Mouse (Mus musculus) CH12.LX (cell line): ENCODE measurements around the gene Tcte1. TPM values are rescaled to one million over a fixed set of nuclear protein-coding genes. Genes with fewer than 3 reads are reported as not detected.

Source experiments
- DNase-seq: peaks from one replicate; pipeline ENCODE4 v3.0.0-alpha.2; 2013; ENCODE audit errors: extremely low read depth
- H3K27ac ChIP-seq: 2 replicates; pipeline ENCODE4 v1.5.1; 2012; ENCODE audit warnings: low read depth, mild to moderate bottlenecking, control low read depth, moderate library complexity; ENCODE audit not compliant: insufficient read depth
- H3K27me3 ChIP-seq: replicated peaks from 2 replicates; pipeline ENCODE3; 2012; ENCODE audit warnings: inconsistent platforms
- H3K36me3 ChIP-seq, 2 experiments: replicated peaks in 1 of 2; 2 replicates each; pipeline versions ENCODE3 to v1.6.1; 2012; ENCODE audit warnings: inconsistent platforms in 1 of 2, low read length in 1 of 2, mild to moderate bottlenecking in 1 of 2, mixed read lengths in 1 of 2, moderate library complexity in 1 of 2; ENCODE audit not compliant: control insufficient read depth in 1 of 2, insufficient read depth in 1 of 2
- H3K4me1 ChIP-seq, 2 experiments: 2 replicates each; pipeline ENCODE4 v1.6.1; 2012; ENCODE audit warnings: inconsistent platforms in 1 of 2, moderate library complexity in 1 of 2; ENCODE audit not compliant: insufficient read depth in 2 of 2, control insufficient read depth in 1 of 2
- H3K4me2 ChIP-seq: 2 replicates; pipeline ENCODE4 v1.6.1; 2012; ENCODE audit warnings: low read depth, mild to moderate bottlenecking, control low read depth; ENCODE audit not compliant: poor library complexity, insufficient read depth, severe bottlenecking
- H3K4me3 ChIP-seq, 3 experiments: fragments of 150-350 bp in 1 of 3; sonication (generic) in 1 of 3; replicated peaks in 1 of 3; 2 replicates each; pipeline versions ENCODE3 to v1.5.1; 2011 to 2012; ENCODE audit warnings: low read depth in 2 of 3, low read length in 2 of 3, mild to moderate bottlenecking in 2 of 3, moderate library complexity in 2 of 3, control low read depth in 1 of 3, improper control_type of control experiment in 1 of 3, inconsistent platforms in 1 of 3, mixed read lengths in 1 of 3; ENCODE audit not compliant: poor library complexity in 1 of 3
- H3K79me2 ChIP-seq: replicated peaks from 2 replicates; pipeline ENCODE4 v1.6.1; 2012; ENCODE audit warnings: mild to moderate bottlenecking, moderate library complexity; ENCODE audit not compliant: control insufficient read depth, poor library complexity, insufficient read depth, severe bottlenecking; ENCODE audit errors: extremely low read depth
- H3K9ac ChIP-seq: 2 replicates; pipeline ENCODE4 v1.6.1; 2012; ENCODE audit warnings: low read depth, mild to moderate bottlenecking, control low read depth, moderate library complexity; ENCODE audit not compliant: insufficient read depth
- H3K9me3 ChIP-seq: replicated peaks from 2 replicates; pipeline ENCODE3; 2012; ENCODE audit warnings: low read length, inconsistent platforms, mixed read lengths
- BHLHE40 ChIP-seq: IDR thresholded peaks from 2 replicates; pipeline ENCODE4 v1.6.1; 2011; ENCODE audit warnings: mild to moderate bottlenecking, low read depth, low read length, improper control_type of control experiment
- CHD2 ChIP-seq: IDR thresholded peaks from 2 replicates; pipeline ENCODE4 v1.6.1; 2011; ENCODE audit warnings: low read length, improper control_type of control experiment
- CTCF ChIP-seq, 2 experiments: IDR thresholded peaks in 1 of 2; conservative IDR thresholded peaks in 1 of 2; 2 replicates each; pipeline ENCODE4 v1.5.1; 2011 to 2012; ENCODE audit warnings: low read depth in 2 of 2, low read length in 2 of 2, improper control_type of control experiment in 1 of 2, inconsistent platforms in 1 of 2, mild to moderate bottlenecking in 1 of 2, moderate library complexity in 1 of 2
- E2F4 ChIP-seq: IDR thresholded peaks from 2 replicates; pipeline ENCODE4 v1.6.1; 2011; ENCODE audit warnings: low read depth, low read length, improper control_type of control experiment; ENCODE audit not compliant: insufficient replicate concordance
- ELF1 ChIP-seq: IDR thresholded peaks from 2 replicates; pipeline ENCODE4 v1.6.1; 2014; ENCODE audit warnings: low read depth, mild to moderate bottlenecking, inconsistent platforms, low read length, improper control_type of control experiment
- EP300 ChIP-seq: IDR thresholded peaks from 2 replicates; pipeline ENCODE4 v1.6.1; 2011; ENCODE audit warnings: low read length, improper control_type of control experiment
- ETS1 ChIP-seq: conservative IDR thresholded peaks from 2 replicates; pipeline ENCODE4 v1.6.1; 2012; ENCODE audit warnings: low read depth, mild to moderate bottlenecking, inconsistent platforms, low read length, improper control_type of control experiment, moderate library complexity
- HCFC1 ChIP-seq: IDR thresholded peaks from 2 replicates; pipeline ENCODE4 v1.6.1; 2012; ENCODE audit warnings: low read depth, mild to moderate bottlenecking, inconsistent platforms, low read length, improper control_type of control experiment
- IRF4 ChIP-seq: IDR thresholded peaks from 2 replicates; pipeline ENCODE4 v1.6.1; 2014; ENCODE audit warnings: low read depth, mild to moderate bottlenecking, inconsistent platforms, low read length, improper control_type of control experiment
- JUN ChIP-seq: IDR thresholded peaks from 2 replicates; pipeline ENCODE4 v1.6.1; 2011; ENCODE audit warnings: low read depth, mild to moderate bottlenecking, low read length, improper control_type of control experiment, moderate library complexity; ENCODE audit not compliant: insufficient read depth
- JUND ChIP-seq: conservative IDR thresholded peaks from 2 replicates; pipeline ENCODE4 v1.6.1; 2011; ENCODE audit warnings: low read depth, low read length, improper control_type of control experiment
- KAT2A ChIP-seq: IDR thresholded peaks from 2 replicates; pipeline ENCODE4 v1.6.1; 2012; ENCODE audit warnings: low read length, improper control_type of control experiment, inconsistent platforms; ENCODE audit not compliant: insufficient replicate concordance
- MAFK ChIP-seq: IDR thresholded peaks from 2 replicates; pipeline ENCODE4 v1.6.1; 2011; ENCODE audit warnings: low read length, improper control_type of control experiment; ENCODE audit not compliant: insufficient replicate concordance
- MEF2A ChIP-seq: IDR thresholded peaks from 2 replicates; pipeline ENCODE4 v1.6.1; 2014; ENCODE audit warnings: low read depth, mild to moderate bottlenecking, inconsistent platforms, low read length, improper control_type of control experiment, borderline replicate concordance
- MXI1 ChIP-seq: IDR thresholded peaks from 2 replicates; pipeline ENCODE4 v1.6.1; 2011; ENCODE audit warnings: mild to moderate bottlenecking, low read depth, low read length, improper control_type of control experiment
- NELFE ChIP-seq: IDR thresholded peaks from 2 replicates; pipeline ENCODE4 v1.6.1; 2011; ENCODE audit warnings: low read depth, low read length, improper control_type of control experiment
- NRF1 ChIP-seq: IDR thresholded peaks from 2 replicates; pipeline ENCODE4 v1.6.1; 2014; ENCODE audit warnings: low read depth, mild to moderate bottlenecking, inconsistent platforms, low read length, improper control_type of control experiment, moderate library complexity
- POLR2A ChIP-seq: IDR thresholded peaks from 2 replicates; pipeline ENCODE4 v1.6.1; 2011; ENCODE audit warnings: low read depth, mild to moderate bottlenecking, improper control_type of control experiment, low read length
- POLR2AphosphoS2 ChIP-seq: IDR thresholded peaks from 2 replicates; pipeline ENCODE4 v1.6.1; 2011; ENCODE audit warnings: low read depth, low read length, improper control_type of control experiment
- RAD21 ChIP-seq: IDR thresholded peaks from 2 replicates; pipeline ENCODE4 v1.6.1; 2011; ENCODE audit warnings: low read depth, mild to moderate bottlenecking, low read length, improper control_type of control experiment, moderate library complexity
- RCOR1 ChIP-seq: conservative IDR thresholded peaks from 2 replicates; pipeline ENCODE4 v1.6.1; 2012; ENCODE audit warnings: low read depth, mild to moderate bottlenecking, inconsistent platforms, low read length, improper control_type of control experiment
- SMC3 ChIP-seq: IDR thresholded peaks from 2 replicates; pipeline ENCODE4 v1.6.1; 2011; ENCODE audit warnings: low read depth, low read length, improper control_type of control experiment
- TBP ChIP-seq: conservative IDR thresholded peaks from 2 replicates; pipeline ENCODE4 v1.6.1; 2011; ENCODE audit warnings: low read depth, low read length, improper control_type of control experiment
- TCF12 ChIP-seq: IDR thresholded peaks from 2 replicates; pipeline ENCODE4 v1.6.1; 2014; ENCODE audit warnings: low read depth, mild to moderate bottlenecking, inconsistent platforms, low read length, improper control_type of control experiment
- UBTF ChIP-seq: IDR thresholded peaks from 2 replicates; pipeline ENCODE4 v1.6.1; 2012; ENCODE audit warnings: low read depth, mild to moderate bottlenecking, inconsistent platforms, low read length, improper control_type of control experiment, moderate library complexity
- USF2 ChIP-seq: conservative IDR thresholded peaks from 2 replicates; pipeline ENCODE4 v1.6.1; 2011; ENCODE audit warnings: low read depth, low read length, improper control_type of control experiment
- ZC3H11A ChIP-seq: IDR thresholded peaks from 2 replicates; pipeline ENCODE4 v1.6.1; 2012; ENCODE audit warnings: low read depth, mild to moderate bottlenecking, inconsistent platforms, low read length, improper control_type of control experiment
- ZMIZ1 ChIP-seq: IDR thresholded peaks from 2 replicates; pipeline ENCODE4 v1.6.1; 2012; ENCODE audit warnings: low read depth, mild to moderate bottlenecking, inconsistent platforms, low read length, improper control_type of control experiment
- ZNF384 ChIP-seq: IDR thresholded peaks from 2 replicates; pipeline ENCODE4 v1.6.1; 2012; ENCODE audit warnings: low read depth, low read length, improper control_type of control experiment, inconsistent platforms
- dilution Hi-C: fragments of 300-500 bp; cut with MboI; formaldehyde crosslinking; loops from 2 replicates; pipeline ENCODE4 v1.14.3; 2020; ENCODE audit warnings: low sequenced_read_pairs; ENCODE audit not compliant: extremely low pct_unique_long_range_greater_than_20kb, extremely low pct_ligation_motif_present
- in situ Hi-C: fragments of 300-500 bp; cut with MboI; formaldehyde crosslinking; loops from 3 replicates; pipeline ENCODE4 v1.14.3; 2019; ENCODE audit warnings: low sequenced_read_pairs, low pct_ligation_motif_present, low pct_unique_long_range_greater_than_20kb, mixed read lengths
- polyA plus RNA-seq: library from polyadenylated mRNA; unstranded; fragments of >175 nt; gene quantifications from 2 replicates; pipeline ENCODE4 v1.2.1, GENCODE M21; 2012; ENCODE audit warnings: low read depth; ENCODE audit not compliant: insufficient read length
- total RNA-seq, 2 experiments: library from RNA; depleted of rRNA; stranded (reverse); fragments of 300-350 nt in 1 of 2; fragments of >200 nt in 1 of 2; gene quantifications; 2 replicates each; pipeline ENCODE4 v1.2.3; 2012 to 2014

Gene Tcte1
- total and polyA plus RNA-seq, 3 experiments: not detected

DNA sequence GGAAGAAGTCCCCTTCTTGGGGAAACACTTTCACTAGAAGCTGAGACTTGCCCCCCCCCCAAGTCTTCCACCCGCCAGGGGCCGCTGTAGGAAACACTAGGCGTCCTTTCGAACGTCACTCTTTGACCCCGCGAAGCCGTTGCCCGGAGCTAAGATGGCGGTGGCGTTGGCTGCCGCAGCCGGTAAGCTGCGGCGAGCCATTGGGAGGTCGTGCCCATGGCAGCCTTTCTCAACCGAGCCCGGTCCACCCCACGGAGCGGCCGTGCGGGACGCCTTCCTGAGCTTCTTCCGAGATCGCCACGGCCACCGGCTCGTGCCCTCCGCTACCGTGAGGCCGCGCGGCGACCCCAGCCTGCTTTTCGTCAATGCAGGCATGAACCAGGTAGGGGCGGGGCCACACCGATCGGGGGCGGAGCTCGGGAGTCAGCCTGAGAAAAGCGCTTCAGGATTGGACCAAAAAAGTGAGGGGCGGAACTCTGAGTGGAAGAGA lies 16.5 kb upstream of the Tcte1 start, which contains the start of gene Aars2 (continued):
- TF ChIP-seq ETS1: peak; percentile 32; the same call in 1 of the 2 replicates
- TF ChIP-seq USF2: no peak
- no peak for TF ChIP-seq ZC3H11A
- peak; percentile 92 for TF ChIP-seq POLR2A
- TF ChIP-seq TBP: peak; percentile 66; the same call in 1 of the 2 replicates
- no peak for TF ChIP-seq POLR2AphosphoS2
- peak; percentile 56 for TF ChIP-seq CHD2
- peak; percentile 91; the same call in 1 of the 2 replicates for TF ChIP-seq KAT2A
- TF ChIP-seq BHLHE40: no peak; the same call in 1 of the 2 replicates
- peak; percentile 75 for TF ChIP-seq MXI1
- TF ChIP-seq RAD21: no peak
- no peak for TF ChIP-seq JUN
- peak; percentile 78; the same call in 1 of the 2 replicates for TF ChIP-seq MEF2A
- no peak for TF ChIP-seq EP300
- peak; percentile 95 for TF ChIP-seq HCFC1
- TF ChIP-seq, all 38 proteins: peak for 20

DNA sequence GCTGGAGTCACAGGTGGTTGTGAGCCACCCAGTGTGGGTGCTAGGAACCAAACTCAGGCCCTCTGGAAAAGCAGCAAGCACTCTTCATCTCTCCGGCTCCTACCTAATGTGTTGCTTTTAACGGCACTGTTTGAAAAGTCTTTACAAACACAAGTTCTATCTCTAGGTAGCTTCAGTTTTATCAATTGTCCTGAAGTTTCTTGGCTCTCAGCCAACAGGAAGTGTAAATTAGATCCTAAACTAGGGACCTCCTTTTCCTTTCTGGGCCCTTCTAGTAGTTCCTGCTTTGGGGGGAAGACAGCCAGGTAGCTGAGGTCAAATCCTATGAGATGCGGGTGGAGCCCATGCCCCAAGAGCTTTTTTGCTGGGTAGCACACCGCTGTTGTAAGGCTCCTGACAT lies 12.4 kb upstream of the Tcte1 start:
- in situ Hi-C loops: no loop called here
- H3K79me2 ChIP-seq: no peaks in the 10 kb centered on the region
- no peak for TF ChIP-seq EP300
- TF ChIP-seq MAFK: no peak
- TF ChIP-seq MXI1: no peak
- TF ChIP-seq, all 38 proteins: peak for 0
- DNase-seq: no peak
- Histone ChIP-seq H3K4me3 (no peak overlapping the region), H3K4me1 (peaks cover 2 to 16% of the 10 kb centered on the region in 2 experiments; a peak in 3 of 4 replicates), H3K36me3 (peaks cover 33 to 68% of the 10 kb centered on the region in 2 experiments), H3K27ac (no peak overlapping the region), H3K27me3 (no peaks in the 10 kb centered on the region), H3K9me3 (no peaks in the 10 kb centered on the region), H3K4me2 (no peak overlapping the region), H3K9ac (no peak overlapping the region)
- dilution Hi-C loops: no loop called here

DNA sequence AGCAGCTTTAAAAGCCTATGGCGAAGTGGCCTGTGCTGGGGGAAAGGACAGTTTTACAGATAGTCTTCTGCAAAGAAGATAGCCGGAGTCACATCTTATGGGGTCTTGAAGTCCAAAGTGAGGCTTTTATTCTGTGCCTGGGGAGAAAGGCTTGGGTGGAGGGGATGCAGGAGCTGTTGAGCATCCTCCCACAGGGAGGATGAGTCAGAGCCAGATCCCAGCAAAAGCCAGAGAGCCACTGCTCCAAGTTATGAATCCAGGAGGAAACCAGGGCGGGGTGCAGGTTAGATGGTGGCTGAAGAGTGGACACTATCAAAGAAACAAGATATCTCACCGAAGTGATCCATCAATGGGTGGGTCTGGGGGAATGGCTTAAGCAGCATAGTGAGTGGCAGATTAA lies 11.5 kb upstream of the Tcte1 start:
- dilution Hi-C loops: no loop called here
- in situ Hi-C loops: no loop called here
- DNase-seq: no peak

More for the DNA sequence above, 11.5 kb upstream of the Tcte1 start:
- Histone ChIP-seq H3K9me3 (no peaks in the 10 kb centered on the region), H3K79me2 (no peaks in the 10 kb centered on the region), H3K27me3 (no peaks in the 10 kb centered on the region), H3K27ac (no peak overlapping the region), H3K4me1 (peaks cover 2 to 10% of the 10 kb centered on the region in 2 experiments; a peak in 3 of 4 replicates), H3K36me3 (peaks cover 41 to 77% of the 10 kb centered on the region in 2 experiments), H3K4me2 (no peak overlapping the region), H3K4me3 (no peak overlapping the region), H3K9ac (no peak overlapping the region)
- TF ChIP-seq IRF4 (no peak), JUND (no peak), ELF1 (no peak), E2F4 (no peak), ETS1 (no peak), NRF1 (no peak), TCF12 (no peak), SMC3 (no peak), NELFE (no peak), CTCF (conservative IDR thresholded peaks at IDR 0.05 in 1 of 2, IDR thresholded peaks at IDR 0.05 in 1 of 2; ENCODE audit: low read depth in 2 of 2, low read length in 2 of 2) (no peak), MAFK (no peak), MXI1 (no peak), TBP (no peak), RCOR1 (no peak), ZNF384 (no peak), UBTF (no peak), ZMIZ1 (no peak)
